Mouse (Mus musculus) spleen, postnatal 10 days (tissue): ENCODE data around the gene Tjp2.
"Not testable (repeated sequence)": the region's sequence is repeated elsewhere in the genome, so short reads cannot be mapped to it uniquely, and the experiment has no call there.

Experiments
- DNase-seq, 2 experiments: peaks; one replicate each; pipeline ENCODE4 v3.0.0; 2021 to 2022; ENCODE audit warnings: low spot score in 2 of 2

The Tjp2 gene

GRCm38 (mm10) chr19:24224500-24225304, at the start of gene Tjp2:
Gene Tjp2 (minus strand): TSS chr19:24225030.
- DNase-seq = peak; percentile 14 to 59

- no peak for DNase-seq
Measured at GRCm38 (mm10) chr19:24274281-24274680, 49.5 kb upstream of the Tjp2 start.

- peak; percentile 70 to 86 for DNase-seq
Measured at GRCm38 (mm10) chr19:24271746-24272426, 47.1 kb upstream of the Tjp2 start.

- no peak for DNase-seq
Measured at GRCm38 (mm10) chr19:24271326-24271725, 46.5 kb upstream of the Tjp2 start.

GRCm38 (mm10) chr19:24268531-24268930, 43.7 kb upstream of the Tjp2 start:
- DNase-seq = no peak

GRCm38 (mm10) chr19:24266046-24266830, 41.4 kb upstream of the Tjp2 start:
- no peak for DNase-seq

GRCm38 (mm10) chr19:24264991-24265390, 40.2 kb upstream of the Tjp2 start:
- peak; percentile 67 to 88 for DNase-seq

GRCm38 (mm10) chr19:24262736-24263135, 37.9 kb upstream of the Tjp2 start:
- DNase-seq = no peak

GRCm38 (mm10) chr19:24259390-24260351, 34.8 kb upstream of the Tjp2 start:
- no peak for DNase-seq

- no peak for DNase-seq
Measured at GRCm38 (mm10) chr19:24258368-24258767, 33.5 kb upstream of the Tjp2 start.

GRCm38 (mm10) chr19:24257962-24258361, 33.1 kb upstream of the Tjp2 start:
- DNase-seq = no peak

- no peak for DNase-seq
Measured at GRCm38 (mm10) chr19:24253657-24254260, 28.9 kb upstream of the Tjp2 start.

GRCm38 (mm10) chr19:24251869-24252268, 27.0 kb upstream of the Tjp2 start:
- no peak for DNase-seq

GRCm38 (mm10) chr19:24243340-24243739, 18.5 kb upstream of the Tjp2 start:
- DNase-seq = no peak

- DNase-seq = no peak
Measured at GRCm38 (mm10) chr19:24241799-24242546, 17.1 kb upstream of the Tjp2 start.

- DNase-seq = no peak
Measured at GRCm38 (mm10) chr19:24241271-24241670, 16.4 kb upstream of the Tjp2 start.

- DNase-seq = no peak
Measured at GRCm38 (mm10) chr19:24238011-24238410, 13.2 kb upstream of the Tjp2 start.

GRCm38 (mm10) chr19:24232356-24232755, 7.5 kb upstream of the Tjp2 start:
- DNase-seq = not testable (repeated sequence)

GRCm38 (mm10) chr19:24225305-24225696, 471 bp upstream of the Tjp2 start:
- no peak for DNase-seq

GRCm38 (mm10) chr19:24223851-24224251, 979 bp downstream of the Tjp2 start:
- DNase-seq = no peak
